Mouse (Mus musculus): ENCODE results near the gene Dlk1.

Gene Dlk1

DNA sequence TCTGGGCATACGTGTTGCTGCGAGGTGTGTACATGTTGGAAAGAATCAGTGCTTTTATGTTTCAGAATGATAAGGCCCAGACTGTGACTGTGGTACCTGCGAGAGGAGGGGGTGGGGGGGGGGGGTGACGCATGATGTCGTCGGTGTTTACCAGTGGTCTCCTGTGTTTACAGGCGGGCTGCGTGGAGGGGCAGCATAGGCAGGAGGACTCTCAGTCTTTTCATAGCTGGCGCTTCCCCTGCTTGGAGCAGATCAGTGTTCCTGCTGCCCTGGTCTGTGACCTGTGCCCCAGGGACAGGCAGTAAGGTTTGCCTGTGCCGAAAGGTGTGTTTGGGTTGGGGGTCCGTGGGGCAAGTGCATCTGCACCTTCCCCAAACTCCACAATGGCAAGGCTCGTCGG is at the start of gene Dlk1:
Dlk1 (plus strand) TSS at position 232 of the 400 bp plus-strand sequence.
- CTCF ChIA-PET = no interaction called here
- POLR2A ChIA-PET = interaction anchor here in 1 of 4 experiments (0.7 kb wide), 1 partner anchor 287 kb away, joined by 3 read pairs; no protein-coding TSS in a partner anchor

DNA sequence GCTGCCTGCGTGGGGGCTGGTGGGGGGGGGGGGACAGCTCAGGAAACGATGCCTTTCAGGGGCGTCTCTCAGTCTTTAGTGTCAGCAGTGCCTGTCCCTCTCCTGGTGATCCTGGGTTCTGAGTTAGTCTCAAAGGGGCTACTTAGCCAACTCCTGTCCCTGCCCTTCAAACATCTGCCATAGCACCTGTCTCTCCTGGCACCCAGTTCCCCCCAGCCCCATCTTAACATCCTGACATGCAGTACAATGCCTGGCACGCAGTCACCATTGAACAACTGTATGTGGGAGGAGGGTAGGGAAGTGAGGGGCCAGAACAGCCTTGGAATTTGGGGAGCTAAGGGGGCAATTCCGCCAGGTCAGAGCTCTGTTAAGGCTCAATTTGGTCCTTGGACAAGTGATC is 49.7 kb upstream of the Dlk1 start:
- CTCF ChIA-PET = interaction anchor here (0.6 to 1.7 kb wide), 6 partner anchors 9 to 368 kb away, joined by 3 to 7 read pairs (median 4); no protein-coding TSS in a partner anchor
- POLR2A ChIA-PET = interaction anchor here in 1 of 4 experiments (0.9 to 1.2 kb wide), 2 partner anchors 12 to 126 kb away, joined by 3 to 4 read pairs; no protein-coding TSS in a partner anchor

DNA sequence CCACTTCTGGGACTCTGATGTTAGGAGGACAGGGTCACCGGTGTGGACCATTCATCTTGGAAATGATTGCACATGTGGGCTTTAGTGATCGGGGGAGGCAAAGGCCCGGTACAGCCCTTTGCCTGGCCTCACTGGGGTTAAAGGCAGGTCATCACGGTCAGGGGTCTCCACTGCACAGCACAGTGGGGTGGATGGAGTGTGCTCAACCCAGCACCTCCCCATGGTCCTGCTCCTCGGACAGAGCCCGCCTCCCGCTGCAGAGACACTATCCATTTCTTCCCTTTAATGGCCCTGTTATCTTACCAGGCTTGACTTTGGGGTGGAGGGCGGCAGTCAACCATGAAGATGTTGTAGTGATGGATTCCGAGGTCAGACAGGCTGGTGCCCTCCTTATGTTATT is 48.9 kb upstream of the Dlk1 start:
- POLR2A ChIA-PET = interaction anchor here in 1 of 4 experiments (1.2 kb wide), 1 partner anchor 126 kb away, joined by 4 read pairs; no protein-coding TSS in a partner anchor
- CTCF ChIA-PET = interaction anchor here in 2 of 4 experiments (0.9 to 1.7 kb wide), 2 partner anchors 9 kb away, joined by 3 to 4 read pairs; no protein-coding TSS in a partner anchor

DNA sequence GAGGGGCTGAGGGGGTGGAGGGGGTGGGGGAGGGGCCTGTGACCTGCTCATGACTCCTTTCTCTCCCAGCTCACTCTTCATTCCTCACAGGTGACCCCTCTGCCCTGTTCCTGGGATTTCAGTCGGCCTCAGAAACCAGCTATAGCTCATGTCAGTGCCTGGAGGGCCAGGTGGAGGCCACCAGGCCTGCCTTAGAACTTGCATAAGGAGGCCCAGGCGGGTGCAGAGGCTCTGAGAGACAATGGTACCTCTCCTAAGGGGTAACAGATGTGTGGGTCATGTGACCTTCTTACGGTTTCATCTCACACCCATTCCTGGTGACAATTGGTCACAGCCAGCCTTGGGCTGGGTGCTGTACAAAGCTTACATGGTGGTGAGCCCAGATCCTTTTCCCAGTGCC is 46.6 kb upstream of the Dlk1 start:
- ChIA-PET POLR2A (interaction anchor here in 1 of 4 experiments (0.6 kb wide), 1 partner anchor 12 kb away, joined by 3 read pairs; no protein-coding TSS in a partner anchor), CTCF (no interaction called here)

DNA sequence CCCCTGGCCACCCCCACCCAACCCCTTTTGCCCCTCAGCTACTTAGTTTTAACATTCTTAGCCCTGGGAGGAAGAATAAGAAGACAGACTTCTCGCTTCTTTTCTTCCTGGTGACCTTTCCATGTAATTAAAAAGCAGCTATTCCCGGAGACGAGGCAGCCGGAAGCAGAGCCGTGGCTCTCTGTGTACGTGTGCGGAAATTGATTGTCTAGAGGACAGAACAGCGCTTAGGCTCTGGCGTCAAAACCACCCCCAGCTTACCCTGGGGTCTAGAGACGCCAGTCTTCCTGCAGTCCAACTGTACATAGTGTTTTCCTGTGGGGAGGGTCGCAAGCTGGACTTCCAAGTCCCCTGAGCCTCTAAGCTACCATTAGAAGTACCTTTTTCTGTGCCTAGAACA is 41.9 kb upstream of the Dlk1 start:
- ChIA-PET POLR2A (interaction anchor here in 1 of 4 experiments (0.6 to 0.8 kb wide), 2 partner anchors 38 to 123 kb away, joined by 3 to 4 read pairs; no protein-coding TSS in a partner anchor), CTCF (interaction anchor here in 3 of 4 experiments (0.6 to 2.4 kb wide), 3 partner anchors 10 to 79 kb away, joined by 4 to 9 read pairs (median 5); no protein-coding TSS in a partner anchor)

DNA sequence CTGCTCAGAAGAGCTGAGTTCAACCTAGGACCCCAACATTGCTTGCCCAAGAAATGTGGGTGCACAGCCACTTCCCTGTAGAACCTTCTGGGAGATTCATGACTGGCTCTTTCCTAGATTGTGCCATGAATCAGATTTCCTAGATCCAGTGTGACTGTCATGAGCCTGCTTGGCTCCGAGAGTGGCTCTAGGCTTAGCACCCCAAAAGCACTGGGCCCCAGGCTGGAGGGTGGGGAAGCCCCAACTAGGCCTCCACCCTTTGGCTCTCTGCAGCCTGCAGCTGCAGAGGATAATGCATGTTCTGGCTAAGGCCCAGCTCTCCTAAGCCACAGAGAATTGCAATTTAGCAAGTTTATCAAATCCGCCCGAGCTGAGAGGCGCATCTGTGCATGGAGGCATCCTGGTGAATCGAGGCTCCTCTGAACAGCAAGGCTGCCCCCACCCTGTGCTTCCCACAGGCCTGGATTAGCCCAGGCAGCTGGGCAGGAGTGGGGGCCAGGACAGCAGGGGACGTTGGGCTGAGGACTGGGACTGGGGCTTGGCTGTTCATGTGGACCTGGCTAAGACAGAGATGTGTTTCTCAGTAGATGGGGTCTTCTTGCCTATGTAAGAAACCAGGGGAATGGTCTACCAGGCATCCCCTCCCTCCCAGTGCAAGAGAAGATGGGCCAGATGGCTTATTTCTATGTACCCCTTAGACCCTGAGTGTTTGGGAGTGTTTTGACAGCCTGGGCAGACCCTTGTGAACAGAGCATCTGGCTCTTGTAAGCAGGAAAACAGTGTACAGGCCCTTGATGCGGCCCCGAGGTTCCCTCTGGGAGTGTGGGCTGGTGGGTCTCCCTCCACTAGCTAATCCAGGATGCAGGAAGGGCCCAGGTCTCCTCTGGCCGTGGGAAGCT is 41.2 kb upstream of the Dlk1 start:
- ChIA-PET POLR2A (interaction anchor here in 1 of 4 experiments (0.6 kb wide), 1 partner anchor 122 kb away, joined by 4 read pairs; no protein-coding TSS in a partner anchor), CTCF (interaction anchor here in 2 of 4 experiments (0.6 to 2.4 kb wide), 3 partner anchors 10 to 79 kb away, joined by 3 to 9 read pairs (median 5); no protein-coding TSS in a partner anchor)

DNA sequence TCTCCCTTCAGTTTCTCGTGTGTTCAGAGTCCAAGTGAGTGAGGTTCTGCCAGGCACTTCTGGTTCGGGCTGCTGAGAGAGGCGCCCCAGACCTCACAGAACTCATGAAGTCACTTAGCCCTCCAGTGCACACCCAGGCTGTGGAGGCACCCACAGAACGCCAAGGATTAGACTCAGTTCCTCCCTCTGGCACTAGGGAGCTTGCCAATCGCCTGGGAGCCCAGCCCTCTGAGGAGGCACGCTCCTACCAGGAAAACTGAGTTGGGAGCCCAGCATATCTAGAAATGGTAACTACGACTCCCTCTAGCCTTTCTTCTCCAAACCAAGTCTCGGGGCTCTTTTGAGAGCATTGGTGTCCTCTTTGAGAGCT is 40.6 kb upstream of the Dlk1 start:
- POLR2A ChIA-PET = no interaction called here
- CTCF ChIA-PET = interaction anchor here in 1 of 4 experiments (0.6 kb wide), 1 partner anchor 45 kb away, joined by 3 read pairs; no protein-coding TSS in a partner anchor

DNA sequence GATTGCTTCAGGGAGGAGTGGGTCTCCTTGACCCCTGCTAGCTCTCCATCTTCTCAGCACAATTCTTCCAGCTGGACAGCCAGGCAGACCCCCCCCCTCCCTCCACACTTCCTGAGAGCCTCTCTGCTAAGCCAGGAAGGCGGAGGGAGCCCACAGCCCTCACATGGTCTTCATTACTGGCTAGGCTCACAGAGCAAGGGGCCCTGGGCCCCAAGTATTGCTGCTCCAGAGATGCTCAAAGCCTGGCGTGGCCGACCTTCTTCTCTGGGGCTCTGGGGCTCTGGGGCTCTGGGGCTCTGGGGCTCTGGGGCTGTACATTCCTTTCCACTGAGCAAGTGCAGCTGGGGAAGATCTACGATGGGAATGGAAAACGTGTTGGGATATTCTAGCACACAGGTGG is 39.9 kb upstream of the Dlk1 start:
- ChIA-PET POLR2A (interaction anchor here in 1 of 4 experiments (1.0 kb wide), 1 partner anchor 13 kb away, joined by 3 read pairs; no protein-coding TSS in a partner anchor), CTCF (no interaction called here)

DNA sequence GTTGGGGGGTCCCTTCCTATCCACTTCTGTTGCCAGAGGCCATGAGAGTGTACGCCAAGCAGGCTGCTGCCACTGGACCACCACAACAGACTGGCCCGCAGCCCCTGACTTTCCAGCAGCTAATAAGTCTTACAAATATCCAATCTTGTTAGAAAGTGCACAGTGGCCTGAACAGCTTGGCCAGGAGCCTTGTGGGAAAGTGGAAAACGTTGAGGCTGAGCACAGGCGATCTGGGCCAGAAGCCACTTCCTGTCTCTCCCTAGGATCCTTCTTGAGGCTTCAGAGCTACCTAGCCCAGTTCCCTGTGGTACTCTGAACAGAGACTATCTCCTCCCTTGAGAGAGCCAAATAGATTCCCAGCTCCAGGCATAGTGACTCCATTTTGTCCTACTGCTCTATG is 39.3 kb upstream of the Dlk1 start:
- POLR2A ChIA-PET = interaction anchor here in 1 of 4 experiments (1.0 kb wide), 1 partner anchor 13 kb away, joined by 3 read pairs; no protein-coding TSS in a partner anchor
- CTCF ChIA-PET = no interaction called here

DNA sequence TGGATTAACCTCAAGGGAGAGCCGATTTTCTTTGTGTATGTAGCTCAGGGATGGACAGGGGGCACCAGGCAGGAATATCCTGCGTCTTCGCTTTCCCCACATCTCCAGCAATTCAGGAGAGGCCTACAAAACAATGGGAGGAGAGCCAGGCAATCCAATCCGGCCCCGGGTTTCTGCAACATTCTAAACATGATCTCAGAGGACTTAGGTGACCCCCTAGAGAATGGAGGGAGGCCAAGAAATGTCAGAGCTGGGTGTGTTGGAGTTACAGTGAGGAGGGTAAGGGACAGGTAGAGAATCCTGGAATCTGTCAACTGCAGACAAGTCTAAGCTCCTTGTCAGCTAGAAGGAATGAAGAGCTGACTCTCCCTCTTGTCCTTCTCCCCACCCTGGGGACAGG is 35.9 kb upstream of the Dlk1 start:
- ChIA-PET CTCF (no interaction called here), POLR2A (no interaction called here)

DNA sequence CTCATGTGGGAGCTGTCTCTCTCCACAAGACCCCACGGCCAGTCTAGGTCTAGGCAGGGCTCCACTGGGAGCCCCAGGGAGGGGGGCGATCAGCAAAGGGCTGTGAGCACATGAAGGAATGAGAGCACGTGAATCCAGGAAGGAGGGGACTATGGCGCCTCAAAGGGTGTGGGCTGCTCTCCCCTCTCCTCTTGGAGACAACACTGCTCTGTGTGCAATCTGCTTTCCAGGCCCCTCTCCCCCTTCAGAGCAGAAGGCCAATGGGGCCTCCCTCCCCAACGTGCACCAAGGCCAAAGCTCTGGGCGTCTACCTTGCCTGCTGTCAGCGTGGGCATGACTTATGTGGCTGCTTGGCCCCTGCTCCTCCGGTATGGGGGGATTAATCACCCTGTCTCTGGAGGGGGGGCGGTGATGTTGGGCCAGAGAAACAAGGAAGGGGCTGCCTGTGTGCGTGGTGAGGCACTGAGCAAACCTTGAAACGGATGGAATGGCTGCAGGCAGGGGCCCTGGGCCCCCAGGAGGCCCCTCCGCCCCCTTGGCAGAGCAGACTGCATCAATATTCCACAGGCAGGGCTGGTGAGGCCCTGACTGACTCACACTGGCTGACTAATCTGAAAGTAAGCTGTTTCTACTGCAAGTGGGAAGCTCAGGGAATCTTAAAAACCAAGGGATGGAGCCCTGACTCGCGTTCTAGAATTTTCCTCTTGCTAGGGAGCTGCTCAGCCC is 35.0 kb upstream of the Dlk1 start:
- POLR2A ChIA-PET = interaction anchor here in 2 of 4 experiments (0.6 to 1.5 kb wide), 4 partner anchors 12 to 1200 kb away, joined by 3 to 4 read pairs (median 3); no protein-coding TSS in a partner anchor
- CTCF ChIA-PET = interaction anchor here in 1 of 4 experiments (1.1 kb wide), 1 partner anchor 125 kb away, joined by 3 read pairs; no protein-coding TSS in a partner anchor

DNA sequence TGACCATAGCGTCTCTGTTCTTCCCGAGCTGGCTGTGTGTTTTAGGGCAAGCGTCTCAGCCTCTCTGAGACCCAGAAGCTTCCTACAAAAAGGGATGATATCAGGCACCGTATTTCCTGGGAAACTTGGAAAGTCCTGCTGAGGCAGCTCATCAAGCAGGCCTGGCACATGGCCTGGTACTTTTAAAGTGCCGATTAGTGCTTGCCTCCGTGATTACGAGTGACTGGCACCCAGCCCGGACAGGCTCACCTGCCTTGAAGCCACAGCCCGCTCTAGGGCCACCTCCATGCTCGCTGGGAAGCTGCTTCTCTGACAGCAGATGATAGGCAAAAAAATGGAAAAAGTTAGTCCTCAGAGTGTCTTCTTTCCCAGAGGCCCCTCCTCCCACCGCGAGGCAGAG is 32.6 kb upstream of the Dlk1 start:
- CTCF ChIA-PET = interaction anchor here in 1 of 4 experiments (0.7 kb wide), 1 partner anchor 18 kb away, joined by 3 read pairs; no protein-coding TSS in a partner anchor
- POLR2A ChIA-PET = interaction anchor here in 1 of 4 experiments (0.9 kb wide), 1 partner anchor 29 kb away, joined by 6 read pairs; no protein-coding TSS in a partner anchor

DNA sequence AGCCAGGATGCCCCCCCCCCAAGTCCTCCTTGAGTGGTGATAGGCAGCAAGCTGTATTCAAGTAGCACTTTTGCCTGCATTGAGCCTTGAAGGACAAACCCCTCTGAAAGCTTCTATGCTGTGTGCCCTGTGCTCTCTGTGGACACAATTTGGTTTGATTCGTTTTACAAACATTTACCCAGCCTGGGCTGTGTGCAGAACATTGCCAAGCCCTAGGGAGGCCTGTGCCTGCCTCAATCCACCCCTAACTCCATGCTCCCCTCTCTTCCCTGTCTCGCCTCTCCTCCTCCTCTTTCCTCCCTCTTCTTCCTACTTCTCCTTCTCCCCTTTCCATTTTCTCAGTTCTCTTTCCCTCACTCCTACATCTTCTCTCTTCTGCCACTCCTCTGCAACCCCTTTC is 29.5 kb upstream of the Dlk1 start:
- ChIA-PET POLR2A (interaction anchor here in 1 of 4 experiments (0.9 kb wide), 1 partner anchor 14 kb away, joined by 3 read pairs; no protein-coding TSS in a partner anchor), CTCF (no interaction called here)

DNA sequence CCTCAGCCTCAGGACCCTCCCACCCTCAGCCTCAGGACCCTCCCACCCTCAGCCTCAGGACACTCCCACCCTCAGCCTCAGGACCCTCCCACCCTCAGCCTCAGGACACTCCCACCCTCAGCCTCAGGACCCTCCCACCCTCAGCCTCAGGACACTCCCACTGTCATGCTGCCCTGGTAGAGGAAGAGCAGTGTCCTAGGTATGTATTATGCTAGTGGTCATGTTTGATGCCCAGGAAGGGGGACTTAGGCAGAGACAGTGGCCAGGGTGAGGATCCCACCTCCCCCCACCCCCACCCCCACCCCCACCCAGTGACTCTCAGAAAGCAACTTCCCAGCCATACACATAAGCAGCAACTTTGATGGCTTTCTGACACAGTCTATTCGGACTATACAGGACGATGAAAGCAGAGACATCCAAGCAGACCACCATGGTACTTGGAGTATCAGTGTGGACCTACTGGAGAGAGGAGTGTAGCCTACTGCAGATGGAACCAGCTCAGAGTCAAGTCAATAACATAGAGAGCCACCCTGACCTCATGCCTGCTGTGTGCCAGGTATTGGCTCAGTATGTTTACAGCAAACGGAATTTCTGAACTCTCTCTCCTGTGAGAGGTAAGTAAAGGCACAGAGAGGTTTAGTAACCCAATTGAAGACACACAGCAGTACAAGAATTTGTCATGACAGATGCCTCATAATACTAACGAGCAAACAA is 28.8 kb upstream of the Dlk1 start:
- CTCF ChIA-PET = no interaction called here
- POLR2A ChIA-PET = interaction anchor here in 1 of 4 experiments (0.6 kb wide), 1 partner anchor 489 kb away, joined by 7 read pairs; no protein-coding TSS in a partner anchor

DNA sequence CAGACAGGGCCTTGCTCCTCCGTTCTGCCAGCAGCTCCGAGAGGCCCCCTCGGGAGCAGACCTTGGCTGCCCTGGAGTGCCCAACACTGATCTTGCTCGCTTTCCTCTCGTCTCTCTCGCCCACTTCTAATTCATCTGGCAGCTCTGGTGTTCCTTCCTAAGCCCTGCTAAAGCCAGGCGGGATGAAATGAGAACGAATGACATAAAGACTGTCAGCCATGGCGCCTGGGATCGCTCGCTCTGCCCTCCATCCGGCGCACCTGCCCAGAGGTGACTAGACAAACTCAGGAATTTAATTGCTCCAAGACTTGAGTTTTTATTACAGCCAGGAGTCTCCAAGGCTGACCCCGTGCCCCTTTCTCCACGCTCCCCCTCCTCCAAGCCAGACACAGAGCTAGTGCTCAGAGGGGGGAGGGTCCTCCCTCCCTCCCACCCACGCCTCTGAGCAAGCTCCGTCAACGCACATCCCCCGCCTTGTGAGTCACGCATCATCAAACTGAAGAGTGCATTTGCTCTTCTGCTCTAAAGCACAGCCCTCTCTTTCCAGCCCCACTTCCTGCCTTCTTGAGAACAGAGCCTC is 27.8 kb upstream of the Dlk1 start:
- ChIA-PET CTCF (no interaction called here), POLR2A (interaction anchor here in 2 of 4 experiments (0.6 to 0.7 kb wide), 2 partner anchors 27 to 490 kb away, joined by 3 to 7 read pairs; no protein-coding TSS in a partner anchor)

DNA sequence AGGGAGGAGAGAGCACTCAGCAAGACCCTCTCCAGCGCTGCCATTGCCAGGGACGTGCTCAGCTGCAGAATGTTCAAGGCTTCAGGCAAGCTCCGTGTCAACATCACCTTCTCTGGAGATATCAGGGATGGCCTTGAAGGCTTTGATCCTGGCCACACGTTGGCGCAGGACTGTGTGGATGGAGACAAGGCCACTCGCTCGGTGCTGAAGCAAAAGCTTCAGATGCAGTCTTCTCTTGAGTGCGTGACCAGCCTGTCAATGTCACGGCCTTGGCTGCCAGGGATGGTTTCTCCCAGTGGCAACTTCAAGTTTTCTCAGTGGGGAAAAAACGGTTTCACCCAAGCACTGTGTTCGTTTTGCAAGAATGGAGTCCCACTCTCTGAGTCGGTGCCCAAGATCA is 26.6 kb upstream of the Dlk1 start:
- ChIA-PET POLR2A (no interaction called here), CTCF (no interaction called here)

DNA sequence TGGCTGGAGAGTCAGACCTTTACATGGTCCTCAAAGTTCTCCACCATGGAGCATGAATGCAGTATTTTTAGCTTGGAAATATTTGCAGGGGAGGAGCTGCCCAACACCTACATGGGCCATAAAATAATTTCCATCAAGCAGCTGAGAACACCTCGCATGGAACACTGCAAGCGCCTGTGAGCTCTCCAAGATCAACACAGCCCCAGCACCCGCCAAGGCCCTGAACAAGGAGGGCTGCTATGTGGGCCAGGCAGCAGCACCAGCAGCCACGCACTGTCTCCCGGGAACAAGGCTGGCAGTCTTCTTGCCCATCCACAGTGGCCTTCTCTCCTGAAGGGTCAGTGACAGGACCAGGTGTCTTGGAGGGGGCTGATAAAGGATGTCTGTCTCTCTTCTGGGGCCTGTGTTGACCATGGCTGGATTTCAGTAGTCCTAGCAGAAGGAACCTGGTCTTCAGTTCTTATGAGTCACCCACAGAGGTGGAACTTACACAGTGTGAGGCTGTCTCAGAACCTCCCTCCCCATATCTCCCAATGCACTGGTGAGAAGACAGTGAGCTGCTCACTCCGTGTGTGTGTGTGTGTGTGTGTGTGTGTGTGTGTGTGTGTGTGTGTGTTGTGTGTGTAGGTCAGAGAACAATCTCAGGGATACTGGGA is 20.0 kb upstream of the Dlk1 start:
- CTCF ChIA-PET = interaction anchor here in 1 of 4 experiments (0.6 kb wide), 1 partner anchor 10 kb away, joined by 3 read pairs; no protein-coding TSS in a partner anchor
- POLR2A ChIA-PET = interaction anchor here in 2 of 4 experiments (0.6 to 0.7 kb wide), 4 partner anchors 13 to 46 kb away, joined by 3 read pairs; no protein-coding TSS in a partner anchor
